Comparison of ENCODE assay signal across 9 mouse cellular contexts in genomic region chr2:180219145-180219943, GRCm38 (mm10). TPM values are rescaled to one million over a fixed set of nuclear protein-coding genes. Genes with fewer than 3 reads are reported as not detected.
DNase-seq lines count a peak whose midpoint lies in the region; ATAC-seq and TF ChIP-seq lines count a peak whose summit lies in the region.
"Had no signal": no experiment of that assay in that cellular context is flagged by ENCODE, and none has a peak within 500 bp of the region (broad histone marks: within the 10 kb centered on the region; RNA-seq: fewer than 3 reads in every experiment).

No protein-coding gene starts in this region.

- H3K4me1 ChIP-seq in hindbrain, embryonic 10.5 days (replicated peaks) = peaks cover 85% of the 10 kb centered on the region
- 0 out of 2 replicates have a peak, but pooled peaks cover 4% of the 10 kb centered on the region for H3K4me1 ChIP-seq in hindbrain, embryonic 11.5 days (replicated peaks; ENCODE audit: control insufficient read depth, insufficient read depth, low read length)
- peaks cover 25% of the 10 kb centered on the region for H3K4me1 ChIP-seq in midbrain, embryonic 13.5 days (replicated peaks)
- H3K4me1 ChIP-seq in midbrain, embryonic 14.5 days (ENCODE audit: control insufficient read depth, insufficient read depth, low read length) = peaks cover 7% of the 10 kb centered on the region
- H3K4me1 ChIP-seq in hindbrain, postnatal 0 days (ENCODE audit: insufficient read depth, low read length) = peaks cover 19% of the 10 kb centered on the region
- peaks cover 82% of the 10 kb centered on the region for H3K4me1 ChIP-seq in stomach, embryonic 15.5 days

- peaks cover 16% of the 10 kb centered on the region for H3K27me3 ChIP-seq in hindbrain, embryonic 10.5 days (ENCODE audit: insufficient read depth, poor library complexity, severe bottlenecking)
- H3K27me3 ChIP-seq in hindbrain, embryonic 11.5 days (ENCODE audit: control insufficient read depth, insufficient read depth, low read length) = peaks cover 5% of the 10 kb centered on the region; the same call in 1 of the 2 replicates
- H3K27me3 ChIP-seq in midbrain, embryonic 13.5 days = peaks cover 18% of the 10 kb centered on the region
- H3K27me3 ChIP-seq in midbrain, embryonic 14.5 days (ENCODE audit: control insufficient read depth, insufficient read depth, low read length) = peaks cover 8% of the 10 kb centered on the region; the same call in 1 of the 2 replicates
- no peaks in the 10 kb centered on the region for H3K27me3 ChIP-seq in hindbrain, postnatal 0 days (ENCODE audit: insufficient read depth, low read length)
- H3K27me3 ChIP-seq in stomach, embryonic 15.5 days (replicated peaks) = no peaks in the 10 kb centered on the region

- ATAC-seq in hindbrain, embryonic 11.5 days (ENCODE audit: low FRiP score) = no peak
- ATAC-seq in midbrain, embryonic 13.5 days = no peak
- no peak for ATAC-seq in midbrain, embryonic 14.5 days (ENCODE audit: low FRiP score, low TSS enrichment)
- ATAC-seq in hindbrain, postnatal 0 days = no peak
- ATAC-seq in stomach, embryonic 15.5 days (ENCODE audit: insufficient read depth, low FRiP score, low read depth) = no peak

- H3K27ac ChIP-seq in hindbrain, embryonic 10.5 days = peak overlapping the region; percentile 77
- H3K27ac ChIP-seq in hindbrain, embryonic 11.5 days (ENCODE audit: low read depth, low read length) = no peak overlapping the region
- 0 out of 2 replicates have a peak overlapping the region, but pooled peaks have one; percentile 9 for H3K27ac ChIP-seq in midbrain, embryonic 13.5 days
- H3K27ac ChIP-seq in midbrain, embryonic 14.5 days (replicated peaks; ENCODE audit: low read depth, low read length) = no peak overlapping the region
- peak overlapping the region; percentile 43; the same call in 1 of the 2 replicates for H3K27ac ChIP-seq in hindbrain, postnatal 0 days
- peak overlapping the region; percentile 36; the same call in 1 of the 2 replicates for H3K27ac ChIP-seq in stomach, embryonic 15.5 days
- H3K27ac ChIP-seq: neural tube, embryonic 12.5 days had no signal

- WGBS in hindbrain, embryonic 10.5 days = 83% methylated on average over 15 of the region's 15 CpGs
- WGBS in hindbrain, embryonic 11.5 days = 82% methylated on average over 15 of the region's 15 CpGs
- WGBS in midbrain, embryonic 13.5 days = 76% methylated on average over 15 of the region's 15 CpGs
- WGBS in midbrain, embryonic 14.5 days = 78% methylated on average over 15 of the region's 15 CpGs
- WGBS in hindbrain, postnatal 0 days = 61% methylated on average over 15 of the region's 15 CpGs
- WGBS in stomach, embryonic 15.5 days = 83% methylated on average over 15 of the region's 15 CpGs

- no peaks in the 10 kb centered on the region for H3K9me3 ChIP-seq in hindbrain, embryonic 10.5 days
- H3K9me3 ChIP-seq in hindbrain, embryonic 11.5 days (ENCODE audit: control insufficient read depth, low read length) = no peaks in the 10 kb centered on the region
- no peaks in the 10 kb centered on the region for H3K9me3 ChIP-seq in midbrain, embryonic 13.5 days
- no peaks in the 10 kb centered on the region for H3K9me3 ChIP-seq in midbrain, embryonic 14.5 days (ENCODE audit: control insufficient read depth, low read length)
- H3K9me3 ChIP-seq in hindbrain, postnatal 0 days (ENCODE audit: low read length) = no peaks in the 10 kb centered on the region
- no peaks in the 10 kb centered on the region for H3K9me3 ChIP-seq in stomach, embryonic 15.5 days
- H3K9me3 ChIP-seq: neural tube, embryonic 12.5 days had no signal

- DNase-seq in hindbrain, embryonic 10.5 days (ENCODE audit: low spot score) = no peak
- DNase-seq in hindbrain, embryonic 11.5 days (ENCODE audit: low spot score) = no peak
- DNase-seq in midbrain, embryonic 14.5 days = no peak
- peak; percentile 52 for DNase-seq in hindbrain, postnatal 0 days (ENCODE audit: low spot score)
- no peak for DNase-seq in thymus, adult 18-20 months
- DNase-seq in liver = no peak

- H3K9ac ChIP-seq in hindbrain, embryonic 11.5 days (ENCODE audit: low read depth, low read length) = no peak overlapping the region
- H3K9ac ChIP-seq in midbrain, embryonic 13.5 days (replicated peaks) = no peak overlapping the region
- H3K9ac ChIP-seq in midbrain, embryonic 14.5 days (replicated peaks; ENCODE audit: low read length) = no peak overlapping the region
- H3K9ac ChIP-seq in hindbrain, postnatal 0 days (replicated peaks; ENCODE audit: low read length) = no peak overlapping the region
- H3K9ac ChIP-seq in stomach, embryonic 15.5 days = no peak overlapping the region
- H3K9ac ChIP-seq: neural tube, embryonic 12.5 days had no signal

- H3K4me2 ChIP-seq in hindbrain, embryonic 11.5 days (replicated peaks; ENCODE audit: low read depth, low read length) = no peak overlapping the region
- H3K4me2 ChIP-seq in midbrain, embryonic 13.5 days (replicated peaks) = no peak overlapping the region
- H3K4me2 ChIP-seq in midbrain, embryonic 14.5 days (ENCODE audit: low read length) = no peak overlapping the region
- no peak overlapping the region for H3K4me2 ChIP-seq in hindbrain, postnatal 0 days (ENCODE audit: low read depth, low read length)
- H3K4me2 ChIP-seq in stomach, embryonic 15.5 days = no peak overlapping the region
- H3K4me2 ChIP-seq: neural tube, embryonic 12.5 days had no signal

- 0 out of 2 replicates have a peak, but pooled peaks cover 3% of the 10 kb centered on the region for H3K36me3 ChIP-seq in hindbrain, embryonic 10.5 days
- no peaks in the 10 kb centered on the region for H3K36me3 ChIP-seq in hindbrain, embryonic 11.5 days (ENCODE audit: control insufficient read depth, insufficient read depth, low read length)
- no peaks in the 10 kb centered on the region for H3K36me3 ChIP-seq in midbrain, embryonic 13.5 days
- H3K36me3 ChIP-seq in midbrain, embryonic 14.5 days (ENCODE audit: control insufficient read depth, insufficient read depth, low read length) = no peaks in the 10 kb centered on the region
- no peaks in the 10 kb centered on the region for H3K36me3 ChIP-seq in hindbrain, postnatal 0 days (ENCODE audit: insufficient read depth, low read length)
- no peaks in the 10 kb centered on the region for H3K36me3 ChIP-seq in stomach, embryonic 15.5 days
- H3K36me3 ChIP-seq: neural tube, embryonic 12.5 days had no signal

- no peak overlapping the region for H3K4me3 ChIP-seq in hindbrain, embryonic 10.5 days
- H3K4me3 ChIP-seq in hindbrain, embryonic 11.5 days (ENCODE audit: low read depth, low read length) = no peak overlapping the region
- H3K4me3 ChIP-seq in midbrain, embryonic 13.5 days (replicated peaks) = no peak overlapping the region
- H3K4me3 ChIP-seq in midbrain, embryonic 14.5 days (replicated peaks; ENCODE audit: low read depth, low read length) = no peak overlapping the region
- H3K4me3 ChIP-seq in hindbrain, postnatal 0 days (ENCODE audit: low read length) = no peak overlapping the region
- H3K4me3 ChIP-seq in stomach, embryonic 15.5 days (replicated peaks) = no peak overlapping the region
- H3K4me3 ChIP-seq: neural tube, embryonic 12.5 days had no signal

- TF ChIP-seq CTCF in hindbrain, postnatal 0 days (IDR thresholded peaks at IDR 0.05; ENCODE audit: low read depth) = no peak

RNA-seq across cellular contexts. Expression of gene Lama5, which starts 6.3 kb away (rescaled TPM):
- polyA plus RNA-seq in hindbrain, embryonic 10.5 days (2016; fragmentation: Nextera tagmentation; extraction: Ambion mirVana) = 7.2 and 10.8 TPM in 2 replicates
- polyA plus RNA-seq in hindbrain, embryonic 11.5 days (2014; fragmentation: Nextera tagmentation; extraction: Ambion mirVana) = 3.3 and 4.4 TPM in 2 replicates
- 1.4 and 1.7 TPM in 2 replicates for polyA plus RNA-seq in midbrain, embryonic 13.5 days (2015; fragmentation: Nextera tagmentation; extraction: Ambion mirVana)
- polyA plus RNA-seq in midbrain, embryonic 14.5 days (2014; fragmentation: Nextera tagmentation; extraction: Ambion mirVana) = 1.2 and 1.8 TPM in 2 replicates
- total RNA-seq in hindbrain, postnatal 0 days (2014; rRNA removed) = 10.3 and 16.5 TPM in 2 replicates
- polyA plus RNA-seq in hindbrain, postnatal 0 days (2015; fragmentation: Nextera tagmentation; extraction: Ambion mirVana) = 2.7 and 3.5 TPM in 2 replicates
- 45.6 and 47.5 TPM in 2 replicates for polyA plus RNA-seq in stomach, embryonic 15.5 days (2015; fragmentation: Nextera tagmentation; extraction: Ambion mirVana)

RNA-seq across cellular contexts. Expression of gene Rps21, which starts 37.8 kb away (rescaled TPM):
- polyA plus RNA-seq in hindbrain, embryonic 10.5 days (2016; fragmentation: Nextera tagmentation; extraction: Ambion mirVana) = 440 and 510 TPM in 2 replicates
- 432 and 442 TPM in 2 replicates for polyA plus RNA-seq in hindbrain, embryonic 11.5 days (2014; fragmentation: Nextera tagmentation; extraction: Ambion mirVana)
- polyA plus RNA-seq in midbrain, embryonic 13.5 days (2015; fragmentation: Nextera tagmentation; extraction: Ambion mirVana) = 418 and 448 TPM in 2 replicates
- polyA plus RNA-seq in midbrain, embryonic 14.5 days (2014; fragmentation: Nextera tagmentation; extraction: Ambion mirVana) = 409 and 512 TPM in 2 replicates
- total RNA-seq in hindbrain, postnatal 0 days (2014; rRNA removed) = 752 and 857 TPM in 2 replicates
- 445 and 465 TPM in 2 replicates for polyA plus RNA-seq in hindbrain, postnatal 0 days (2015; fragmentation: Nextera tagmentation; extraction: Ambion mirVana)
- polyA plus RNA-seq in stomach, embryonic 15.5 days (2015; fragmentation: Nextera tagmentation; extraction: Ambion mirVana) = 516 and 531 TPM in 2 replicates

RNA-seq across cellular contexts. Expression of gene Adrm1, which starts 48.1 kb away (rescaled TPM):
- 278 and 297 TPM in 2 replicates for polyA plus RNA-seq in hindbrain, embryonic 10.5 days (2016; fragmentation: Nextera tagmentation; extraction: Ambion mirVana)
- 174 and 183 TPM in 2 replicates for polyA plus RNA-seq in hindbrain, embryonic 11.5 days (2014; fragmentation: Nextera tagmentation; extraction: Ambion mirVana)
- 213 TPM in 2 replicates for polyA plus RNA-seq in midbrain, embryonic 13.5 days (2015; fragmentation: Nextera tagmentation; extraction: Ambion mirVana)
- polyA plus RNA-seq in midbrain, embryonic 14.5 days (2014; fragmentation: Nextera tagmentation; extraction: Ambion mirVana) = 158 and 179 TPM in 2 replicates
- 107 and 119 TPM in 2 replicates for total RNA-seq in hindbrain, postnatal 0 days (2014; rRNA removed)
- 207 and 210 TPM in 2 replicates for polyA plus RNA-seq in hindbrain, postnatal 0 days (2015; fragmentation: Nextera tagmentation; extraction: Ambion mirVana)
- 141 and 172 TPM in 2 replicates for polyA plus RNA-seq in stomach, embryonic 15.5 days (2015; fragmentation: Nextera tagmentation; extraction: Ambion mirVana)

RNA-seq across cellular contexts. Expression of gene Cables2, which starts 54.0 kb away (rescaled TPM):
- 12.6 and 16.0 TPM in 2 replicates for polyA plus RNA-seq in hindbrain, embryonic 10.5 days (2016; fragmentation: Nextera tagmentation; extraction: Ambion mirVana)
- polyA plus RNA-seq in hindbrain, embryonic 11.5 days (2014; fragmentation: Nextera tagmentation; extraction: Ambion mirVana) = 14.0 and 16.8 TPM in 2 replicates
- polyA plus RNA-seq in midbrain, embryonic 13.5 days (2015; fragmentation: Nextera tagmentation; extraction: Ambion mirVana) = 18.2 and 21.6 TPM in 2 replicates
- 32.0 and 37.5 TPM in 2 replicates for polyA plus RNA-seq in midbrain, embryonic 14.5 days (2014; fragmentation: Nextera tagmentation; extraction: Ambion mirVana)
- 56.8 and 60.5 TPM in 2 replicates for total RNA-seq in hindbrain, postnatal 0 days (2014; rRNA removed)
- 25.1 and 26.4 TPM in 2 replicates for polyA plus RNA-seq in hindbrain, postnatal 0 days (2015; fragmentation: Nextera tagmentation; extraction: Ambion mirVana)
- 14.5 and 15.2 TPM in 2 replicates for polyA plus RNA-seq in stomach, embryonic 15.5 days (2015; fragmentation: Nextera tagmentation; extraction: Ambion mirVana)

Comparison
In these comparisons a context has a peak if more than half of its experiments do, and no peak if none do; other contexts are left out.
1. H3K27ac ChIP-seq: peak in hindbrain, embryonic 10.5 days (single experiment), midbrain, embryonic 13.5 days (single experiment), hindbrain, postnatal 0 days (single experiment) and stomach, embryonic 15.5 days (single experiment); none in hindbrain, embryonic 11.5 days (single experiment) and midbrain, embryonic 14.5 days (single experiment).